Mouse (Mus musculus): ENCODE measurements around the gene Smco2. TPM values are rescaled to one million over a fixed set of nuclear protein-coding genes. Genes with fewer than 3 reads are reported as not detected.

The Smco2 gene
- polyA plus RNA-seq, 1 experiment from 2014 or later: not detected

DNA sequence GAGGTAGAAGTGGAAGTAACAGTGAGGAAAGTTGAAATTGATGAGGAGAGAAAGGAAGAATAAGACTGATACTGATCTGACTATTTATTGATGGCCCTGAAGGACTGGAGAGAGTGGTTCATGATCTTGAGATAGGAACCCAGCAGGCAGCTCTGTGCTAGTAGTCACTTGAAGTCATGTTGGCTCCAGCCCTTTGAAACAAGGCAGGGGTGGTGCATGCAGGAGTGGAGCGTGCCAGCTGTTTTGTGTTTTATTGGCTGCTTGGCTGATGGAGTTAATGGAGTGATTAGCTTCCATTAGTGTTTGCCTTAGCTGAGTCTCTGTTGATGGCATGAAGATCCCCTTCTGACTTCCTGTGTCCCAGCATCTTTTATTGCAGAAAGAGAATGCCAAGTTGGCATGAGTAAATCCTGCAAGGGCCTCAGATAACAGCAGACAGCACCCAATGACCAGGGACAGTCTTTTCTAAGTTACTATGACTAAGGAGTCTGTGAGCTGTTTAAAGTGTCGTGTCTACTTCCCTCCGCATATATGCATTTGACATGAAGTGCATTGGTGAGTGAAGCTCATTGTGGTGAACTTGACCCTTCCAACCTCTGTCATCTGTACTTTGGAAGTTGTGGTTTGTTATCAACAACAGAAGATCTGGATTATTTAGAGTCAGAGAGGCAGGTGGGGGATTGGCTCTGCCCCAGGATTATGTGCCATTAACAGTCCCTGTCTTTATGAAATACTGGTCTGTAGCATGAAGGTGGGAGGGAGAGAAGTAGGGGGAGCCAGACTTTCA is 56.3 kb downstream of the Smco2 start:
- no peak for ATAC-seq
- H3K27ac ChIP-seq (ENCODE audit: low read length): no peak overlapping the region
- H3K36me3 ChIP-seq (ENCODE audit: control insufficient read depth, insufficient read depth): no peaks in the 10 kb centered on the region
- H3K9ac ChIP-seq (replicated peaks; ENCODE audit: low read depth, low read length): no peak overlapping the region
- H3K27me3 ChIP-seq (replicated peaks; ENCODE audit: control insufficient read depth, insufficient read depth, low read length): no peaks in the 10 kb centered on the region
- H3K4me3 ChIP-seq (replicated peaks; ENCODE audit: low read length): no peak overlapping the region
- no peak overlapping the region for H3K4me2 ChIP-seq (ENCODE audit: low read length)
- H3K4me1 ChIP-seq (replicated peaks; ENCODE audit: control insufficient read depth, insufficient read depth, low read length): no peaks in the 10 kb centered on the region
- 82% methylated on average over 3 of the region's 3 CpGs for WGBS
- H3K9me3 ChIP-seq (ENCODE audit: control insufficient read depth, low read length): no peaks in the 10 kb centered on the region

DNA sequence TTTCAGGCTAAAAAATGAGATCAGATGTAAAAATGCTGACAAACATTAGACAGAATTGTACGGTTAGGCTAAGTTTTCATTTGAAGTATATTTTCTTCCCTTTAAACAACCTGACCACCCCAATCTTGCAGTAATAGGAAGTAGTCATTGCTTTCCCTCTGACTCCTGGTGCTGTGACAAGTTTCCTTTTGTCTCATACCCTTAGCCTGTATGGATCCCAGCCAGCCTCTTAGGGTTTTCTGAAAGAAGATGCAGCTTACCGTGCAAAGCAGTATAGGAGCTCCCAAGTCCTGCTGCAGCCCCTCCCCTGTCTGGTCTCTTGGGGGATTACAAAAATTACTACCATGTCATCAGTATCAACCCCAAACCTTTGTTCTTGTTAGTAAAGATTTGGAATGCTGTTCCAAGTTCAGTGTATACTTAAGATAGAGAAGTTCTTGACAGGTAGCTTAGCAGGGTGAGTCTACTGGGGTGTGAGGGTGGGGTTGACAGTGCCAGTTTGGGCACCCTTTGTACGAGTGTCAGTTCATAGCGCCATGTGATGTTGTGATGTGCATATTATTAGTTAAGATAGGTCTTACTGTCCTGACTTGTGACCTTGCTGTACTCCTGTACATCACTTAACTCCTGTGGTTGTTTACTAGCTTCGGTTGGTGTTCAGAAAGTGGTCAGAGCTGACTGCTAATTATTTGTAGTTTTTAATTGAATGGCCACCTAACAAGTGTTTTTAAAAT is 57.3 kb downstream of the Smco2 start:
- 67% methylated on average over 5 of the region's 5 CpGs for WGBS
- H3K4me3 ChIP-seq (replicated peaks; ENCODE audit: low read length): no peak overlapping the region
- H3K4me2 ChIP-seq (ENCODE audit: low read length): no peak overlapping the region
- no peak overlapping the region for H3K27ac ChIP-seq (ENCODE audit: low read length)
- no peak overlapping the region for H3K9ac ChIP-seq (replicated peaks; ENCODE audit: low read depth, low read length)
- no peaks in the 10 kb centered on the region for H3K27me3 ChIP-seq (replicated peaks; ENCODE audit: control insufficient read depth, insufficient read depth, low read length)
- H3K36me3 ChIP-seq (ENCODE audit: control insufficient read depth, insufficient read depth): no peaks in the 10 kb centered on the region
- no peak for ATAC-seq
- no peaks in the 10 kb centered on the region for H3K9me3 ChIP-seq (ENCODE audit: control insufficient read depth, low read length)
- no peaks in the 10 kb centered on the region for H3K4me1 ChIP-seq (replicated peaks; ENCODE audit: control insufficient read depth, insufficient read depth, low read length)

DNA sequence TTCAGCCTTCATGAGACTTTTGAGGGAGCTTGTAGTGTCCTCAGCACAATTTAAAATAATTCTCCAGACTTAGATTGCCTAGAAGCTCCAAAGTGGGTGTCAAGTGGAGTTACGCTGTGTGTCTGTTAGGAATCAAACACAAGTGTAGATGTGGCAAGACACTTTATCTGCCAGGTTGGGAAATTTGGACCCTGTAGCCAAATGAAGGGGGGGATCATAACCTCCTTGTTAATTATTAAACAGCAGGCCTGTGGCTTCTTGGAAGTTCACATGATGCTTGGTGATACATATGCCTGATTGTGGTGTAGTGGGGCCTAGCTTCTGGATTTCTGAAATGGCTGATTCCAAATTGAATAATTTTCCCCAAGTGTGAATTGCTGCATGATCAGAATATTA is 57.9 kb downstream of the Smco2 start:
- Histone ChIP-seq H3K9ac (replicated peaks; ENCODE audit: low read depth, low read length) (no peak overlapping the region), H3K27me3 (replicated peaks; ENCODE audit: control insufficient read depth, insufficient read depth, low read length) (no peaks in the 10 kb centered on the region), H3K4me3 (replicated peaks; ENCODE audit: low read length) (no peak overlapping the region), H3K4me2 (ENCODE audit: low read length) (no peak overlapping the region), H3K27ac (ENCODE audit: low read length) (no peak overlapping the region), H3K36me3 (ENCODE audit: control insufficient read depth, insufficient read depth) (no peaks in the 10 kb centered on the region), H3K9me3 (ENCODE audit: control insufficient read depth, low read length) (no peaks in the 10 kb centered on the region), H3K4me1 (replicated peaks; ENCODE audit: control insufficient read depth, insufficient read depth, low read length) (no peaks in the 10 kb centered on the region)
- no peak for ATAC-seq
- 100% methylated on average over 1 of the region's 1 CpGs for WGBS

DNA sequence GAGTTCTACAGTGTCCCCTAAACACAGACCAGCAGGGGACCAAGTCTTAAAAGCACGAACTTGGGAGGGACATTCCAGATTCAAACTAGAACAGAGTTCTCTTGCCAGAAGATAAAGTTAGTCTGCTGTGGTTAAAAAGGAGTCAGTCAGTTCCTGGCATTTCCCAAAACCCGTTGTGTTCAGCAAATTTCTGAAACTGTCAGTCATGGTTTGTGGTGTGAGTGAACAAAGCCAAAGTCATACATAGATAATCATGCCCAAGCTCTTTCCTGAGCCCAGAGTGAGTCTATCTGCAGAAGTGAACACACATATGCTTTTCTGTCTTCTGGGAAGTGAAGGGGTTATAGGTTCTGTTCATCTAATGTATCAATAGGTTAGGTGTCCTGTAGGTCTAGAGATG is 58.9 kb downstream of the Smco2 start:
- ATAC-seq: no peak
- Histone ChIP-seq H3K36me3 (ENCODE audit: control insufficient read depth, insufficient read depth) (no peaks in the 10 kb centered on the region), H3K9me3 (ENCODE audit: control insufficient read depth, low read length) (no peaks in the 10 kb centered on the region), H3K27ac (ENCODE audit: low read length) (no peak overlapping the region), H3K4me2 (ENCODE audit: low read length) (no peak overlapping the region), H3K9ac (replicated peaks; ENCODE audit: low read depth, low read length) (no peak overlapping the region), H3K27me3 (replicated peaks; ENCODE audit: control insufficient read depth, insufficient read depth, low read length) (no peaks in the 10 kb centered on the region), H3K4me3 (replicated peaks; ENCODE audit: low read length) (no peak overlapping the region), H3K4me1 (replicated peaks; ENCODE audit: control insufficient read depth, insufficient read depth, low read length) (no peaks in the 10 kb centered on the region)
- WGBS: 78% methylated on average over 2 of the region's 2 CpGs

DNA sequence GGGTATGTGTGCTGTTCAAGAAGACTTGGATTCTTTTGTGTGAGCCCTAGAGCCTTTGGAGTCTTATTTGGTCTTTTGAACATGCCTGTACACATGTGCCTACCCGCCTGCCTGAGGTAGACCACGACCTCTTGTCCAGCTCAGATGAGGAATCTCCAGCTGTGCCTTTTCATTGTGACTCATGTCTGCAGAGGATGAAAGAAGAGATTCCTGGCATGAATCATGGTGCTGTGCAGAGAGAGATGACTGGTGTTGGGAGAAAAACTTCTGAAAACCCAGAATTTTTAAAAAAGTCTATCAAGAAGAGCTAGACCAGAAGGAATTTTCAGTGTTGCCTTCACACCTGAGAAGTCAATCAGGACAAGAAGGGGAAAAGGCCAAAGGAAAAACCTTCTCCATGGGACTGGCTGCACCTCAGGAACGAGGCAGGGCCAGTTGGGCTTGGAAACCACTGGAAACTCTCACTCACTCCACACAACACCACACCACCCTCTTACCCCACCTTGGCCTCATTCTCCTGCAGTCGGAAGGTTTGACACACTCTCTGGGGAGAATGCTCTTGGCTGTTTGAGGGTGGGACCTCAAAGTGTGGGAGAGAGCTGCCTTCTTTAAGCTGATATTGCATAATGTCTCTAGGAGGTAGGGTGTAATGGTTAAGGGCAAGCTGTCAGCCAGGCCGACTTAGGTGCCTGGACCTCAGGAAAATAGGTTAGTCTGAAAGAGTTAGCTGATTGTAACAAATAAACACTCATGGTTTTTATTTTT is 60.0 kb downstream of the Smco2 start:
- H3K4me2 ChIP-seq (ENCODE audit: low read length): no peak overlapping the region
- no peak for ATAC-seq
- H3K27me3 ChIP-seq (replicated peaks; ENCODE audit: control insufficient read depth, insufficient read depth, low read length): no peaks in the 10 kb centered on the region
- no peak overlapping the region for H3K9ac ChIP-seq (replicated peaks; ENCODE audit: low read depth, low read length)
- H3K36me3 ChIP-seq (ENCODE audit: control insufficient read depth, insufficient read depth): no peaks in the 10 kb centered on the region
- H3K4me1 ChIP-seq (replicated peaks; ENCODE audit: control insufficient read depth, insufficient read depth, low read length): no peaks in the 10 kb centered on the region
- H3K27ac ChIP-seq (ENCODE audit: low read length): no peak overlapping the region
- H3K9me3 ChIP-seq (ENCODE audit: control insufficient read depth, low read length): no peaks in the 10 kb centered on the region
- WGBS: 87% methylated on average over 5 of the region's 5 CpGs
- no peak overlapping the region for H3K4me3 ChIP-seq (replicated peaks; ENCODE audit: low read length)

DNA sequence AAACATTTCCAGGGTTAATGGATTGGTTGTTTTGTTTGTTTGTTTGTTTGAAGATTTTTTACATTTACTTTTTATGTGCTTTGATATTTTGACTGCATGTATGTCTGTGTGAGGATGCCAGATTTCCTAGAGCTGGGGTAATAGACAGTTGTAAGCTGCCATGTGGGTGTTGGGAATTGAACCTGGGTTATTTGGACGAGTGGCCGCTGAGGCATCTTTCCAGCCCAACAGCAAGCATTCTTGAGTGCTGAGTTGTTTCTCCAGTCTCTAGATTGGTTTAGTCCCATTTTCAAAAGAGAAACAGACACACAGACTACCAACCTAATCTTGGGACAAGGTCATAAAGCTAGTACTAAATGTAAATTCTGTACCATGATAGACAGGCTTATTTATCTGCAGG is 60.9 kb downstream of the Smco2 start:
- no peaks in the 10 kb centered on the region for H3K9me3 ChIP-seq (ENCODE audit: control insufficient read depth, low read length)
- H3K4me3 ChIP-seq (replicated peaks; ENCODE audit: low read length): no peak overlapping the region
- no peaks in the 10 kb centered on the region for H3K36me3 ChIP-seq (ENCODE audit: control insufficient read depth, insufficient read depth)
- no peaks in the 10 kb centered on the region for H3K4me1 ChIP-seq (replicated peaks; ENCODE audit: control insufficient read depth, insufficient read depth, low read length)
- no peak overlapping the region for H3K9ac ChIP-seq (replicated peaks; ENCODE audit: low read depth, low read length)
- no peaks in the 10 kb centered on the region for H3K27me3 ChIP-seq (replicated peaks; ENCODE audit: control insufficient read depth, insufficient read depth, low read length)
- 94% methylated on average over 2 of the region's 2 CpGs for WGBS
- no peak overlapping the region for H3K4me2 ChIP-seq (ENCODE audit: low read length)
- H3K27ac ChIP-seq (ENCODE audit: low read length): no peak overlapping the region
- ATAC-seq: no peak

DNA sequence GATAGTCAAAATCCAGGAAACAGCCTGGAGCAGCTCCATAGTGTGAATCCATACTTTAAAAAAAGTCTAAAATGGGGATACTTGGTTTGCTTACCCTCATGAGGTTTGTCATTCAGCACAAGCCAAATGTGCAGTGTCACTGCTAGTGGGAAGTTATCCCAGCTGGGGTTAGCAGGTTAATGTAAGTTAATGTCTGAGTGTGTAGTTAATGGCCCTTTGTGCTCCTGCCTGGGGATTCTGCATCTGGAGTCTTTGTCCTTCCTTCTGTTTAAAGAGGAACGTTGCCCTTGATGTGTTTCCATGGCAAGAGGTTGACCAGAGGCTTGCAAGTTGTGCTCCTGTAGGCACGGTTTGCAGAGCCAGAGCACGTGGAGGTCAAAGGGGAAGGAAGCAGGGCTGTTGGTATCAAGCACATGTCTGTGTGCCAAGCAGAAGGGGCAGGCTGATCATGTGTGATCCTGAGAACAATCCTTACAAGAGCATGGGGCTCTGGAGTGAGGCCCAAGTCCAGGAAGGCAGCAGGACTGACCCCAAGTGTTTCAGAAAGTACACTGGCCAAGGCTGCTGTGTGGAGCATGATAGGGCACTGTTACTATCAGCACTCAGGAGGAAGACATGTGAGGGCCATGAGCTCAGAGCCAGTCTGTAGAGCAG is 63.1 kb downstream of the Smco2 start:
- H3K4me2 ChIP-seq (ENCODE audit: low read length): no peak overlapping the region
- no peak overlapping the region for H3K9ac ChIP-seq (replicated peaks; ENCODE audit: low read depth, low read length)
- H3K36me3 ChIP-seq (ENCODE audit: control insufficient read depth, insufficient read depth): no peaks in the 10 kb centered on the region
- WGBS: 27% methylated on average over 3 of the region's 3 CpGs
- H3K27me3 ChIP-seq (replicated peaks; ENCODE audit: control insufficient read depth, insufficient read depth, low read length): no peaks in the 10 kb centered on the region
- H3K4me1 ChIP-seq (replicated peaks; ENCODE audit: control insufficient read depth, insufficient read depth, low read length): no peaks in the 10 kb centered on the region
- H3K9me3 ChIP-seq (ENCODE audit: control insufficient read depth, low read length): no peaks in the 10 kb centered on the region
- H3K27ac ChIP-seq (ENCODE audit: low read length): no peak overlapping the region
- no peak for ATAC-seq
- no peak overlapping the region for H3K4me3 ChIP-seq (replicated peaks; ENCODE audit: low read length)

GRCm38 (mm10) chr6:146913489-146914198 is 63.7 kb downstream of the Smco2 start:
- Histone ChIP-seq H3K27ac (ENCODE audit: low read length) (no peak overlapping the region), H3K36me3 (ENCODE audit: control insufficient read depth, insufficient read depth) (no peaks in the 10 kb centered on the region), H3K4me3 (replicated peaks; ENCODE audit: low read length) (no peak overlapping the region), H3K27me3 (replicated peaks; ENCODE audit: control insufficient read depth, insufficient read depth, low read length) (no peaks in the 10 kb centered on the region), H3K4me1 (replicated peaks; ENCODE audit: control insufficient read depth, insufficient read depth, low read length) (no peaks in the 10 kb centered on the region), H3K9me3 (ENCODE audit: control insufficient read depth, low read length) (no peaks in the 10 kb centered on the region), H3K9ac (replicated peaks; ENCODE audit: low read depth, low read length) (no peak overlapping the region), H3K4me2 (ENCODE audit: low read length) (no peak overlapping the region)
- no peak for ATAC-seq
- 77% methylated on average over 4 of the region's 4 CpGs for WGBS

All from forebrain, embryonic 16.5 days (tissue).